Mouse (Mus musculus): ENCODE data around the gene Nr2f6. TPM values are rescaled to one million over a fixed set of nuclear protein-coding genes. Genes with fewer than 3 reads are reported as not detected.

Nr2f6 gene
- total and polyA plus RNA-seq, 3 experiments, result 11.8 to 25.2 (median 14.2) TPM

DNA sequence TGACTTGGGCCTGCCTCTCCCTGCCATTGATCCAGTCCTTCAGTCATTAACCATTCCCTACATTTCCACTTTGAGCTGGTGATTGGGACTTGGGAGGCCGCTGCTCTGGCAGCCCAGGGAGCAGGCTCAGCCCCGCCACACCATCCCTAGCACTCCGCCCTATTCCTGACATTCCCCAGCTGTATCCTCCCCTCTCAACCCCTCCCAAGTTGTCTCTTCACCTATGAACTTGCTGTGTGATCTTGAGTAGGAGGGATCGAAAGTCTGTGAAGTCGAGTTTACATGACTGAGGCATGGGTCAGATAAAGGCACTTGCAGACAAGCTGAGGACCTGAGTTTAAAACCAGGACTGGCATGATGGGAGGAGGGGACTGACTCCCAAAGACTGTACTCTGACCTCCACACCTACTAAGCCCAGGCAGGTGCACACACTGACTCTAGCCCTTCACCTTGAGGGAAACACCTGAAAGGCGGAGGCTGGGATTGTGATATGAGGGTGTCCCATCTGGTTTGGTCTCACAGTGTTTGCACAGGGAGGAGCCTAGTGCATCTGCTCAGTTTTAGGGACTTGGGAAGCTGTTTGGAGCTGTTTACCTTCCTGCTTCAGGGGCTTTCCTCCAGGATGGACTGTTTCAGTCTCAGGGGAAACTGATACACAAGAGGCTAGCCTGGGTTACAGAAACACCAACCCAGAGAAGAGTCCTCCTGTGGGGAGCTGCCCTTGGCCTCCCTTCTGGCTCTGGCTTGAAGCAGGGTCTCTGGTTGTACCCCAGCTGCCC is 21.5 kb upstream of the Nr2f6 start:
- Histone ChIP-seq H3K4me2 (ENCODE audit: insufficient read depth, low read depth, poor library complexity, severe bottlenecking) (no peak overlapping the region), H3K9ac (ENCODE audit: insufficient read depth, low read depth) (no peak overlapping the region), H3K27ac (ENCODE audit: insufficient read depth, low read depth) (no peak overlapping the region), H3K27me3 (replicated peaks) (no peaks in the 10 kb centered on the region), H3K36me3 (replicated peaks in 1 of 2; ENCODE audit: control insufficient read depth in 1 of 2, insufficient read depth in 1 of 2, low read length in 1 of 2) (peaks cover 40 to 69% of the 10 kb centered on the region in 2 experiments), H3K79me2 (replicated peaks; ENCODE audit: control insufficient read depth, extremely low read depth, insufficient read depth, poor library complexity, severe bottlenecking) (peaks cover 7% of the 10 kb centered on the region; the same call in 1 of the 2 replicates), H3K9me3 (replicated peaks; ENCODE audit: low read length) (no peaks in the 10 kb centered on the region), H3K4me1 (ENCODE audit: control insufficient read depth in 1 of 2, insufficient read depth in 2 of 2) (peaks cover 9 to 36% of the 10 kb centered on the region in 2 experiments), H3K4me3 (replicated peaks in 1 of 3; ENCODE audit: low read depth in 2 of 3, low read length in 2 of 3, poor library complexity in 1 of 3) (no peak overlapping the region)
- no peak for TF ChIP-seq CHD2 (IDR thresholded peaks at IDR 0.05; ENCODE audit: low read length)
- DNase-seq (ENCODE audit: extremely low read depth), result no peak
- dilution Hi-C loops (cut with MboI; ENCODE audit: extremely low pct_ligation_motif_present, extremely low pct_unique_long_range_greater_than_20kb, low sequenced_read_pairs), result no loop called here
- in situ Hi-C loops (cut with MboI; ENCODE audit: low pct_ligation_motif_present, low pct_unique_long_range_greater_than_20kb, low sequenced_read_pairs), result no loop called here

- Histone ChIP-seq H3K27me3 (replicated peaks) (no peaks in the 10 kb centered on the region), H3K27ac (ENCODE audit: insufficient read depth, low read depth) (no peak overlapping the region), H3K79me2 (replicated peaks; ENCODE audit: control insufficient read depth, extremely low read depth, insufficient read depth, poor library complexity, severe bottlenecking) (peaks cover 8% of the 10 kb centered on the region; the same call in 1 of the 2 replicates), H3K4me3 (replicated peaks in 1 of 3; ENCODE audit: low read depth in 2 of 3, low read length in 2 of 3, poor library complexity in 1 of 3) (no peak overlapping the region), H3K36me3 (replicated peaks in 1 of 2; ENCODE audit: control insufficient read depth in 1 of 2, insufficient read depth in 1 of 2, low read length in 1 of 2) (peaks cover 35 to 66% of the 10 kb centered on the region in 2 experiments), H3K4me1 (ENCODE audit: control insufficient read depth in 1 of 2, insufficient read depth in 2 of 2) (peaks cover 12 to 37% of the 10 kb centered on the region in 2 experiments), H3K9me3 (replicated peaks; ENCODE audit: low read length) (no peaks in the 10 kb centered on the region), H3K9ac (ENCODE audit: insufficient read depth, low read depth) (no peak overlapping the region), H3K4me2 (ENCODE audit: insufficient read depth, low read depth, poor library complexity, severe bottlenecking) (no peak overlapping the region)
- no peak for TF ChIP-seq MAFK (IDR thresholded peaks at IDR 0.05; ENCODE audit: insufficient replicate concordance, low read length)
- TF ChIP-seq TBP (conservative IDR thresholded peaks at IDR 0.05; ENCODE audit: low read depth, low read length), result no peak
- no peak for TF ChIP-seq SMC3 (IDR thresholded peaks at IDR 0.05; ENCODE audit: low read depth, low read length)
- no peak for TF ChIP-seq E2F4 (IDR thresholded peaks at IDR 0.05; ENCODE audit: insufficient replicate concordance, low read depth, low read length)
- TF ChIP-seq CTCF (conservative IDR thresholded peaks at IDR 0.05 in 1 of 2, IDR thresholded peaks at IDR 0.05 in 1 of 2; ENCODE audit: low read depth in 2 of 2, low read length in 2 of 2), result no peak
- no peak for TF ChIP-seq MXI1 (IDR thresholded peaks at IDR 0.05; ENCODE audit: low read depth, low read length)
- no peak for TF ChIP-seq JUN (IDR thresholded peaks at IDR 0.05; ENCODE audit: insufficient read depth, low read depth, low read length)
- no peak for TF ChIP-seq CHD2 (IDR thresholded peaks at IDR 0.05; ENCODE audit: low read length)
- no peak for TF ChIP-seq BHLHE40 (IDR thresholded peaks at IDR 0.05; ENCODE audit: low read depth, low read length)
- no peak for TF ChIP-seq HCFC1 (IDR thresholded peaks at IDR 0.05; ENCODE audit: low read depth, low read length)
- in situ Hi-C loops (cut with MboI; ENCODE audit: low pct_ligation_motif_present, low pct_unique_long_range_greater_than_20kb, low sequenced_read_pairs) (no loop called here), dilution Hi-C loops (cut with MboI; ENCODE audit: extremely low pct_ligation_motif_present, extremely low pct_unique_long_range_greater_than_20kb, low sequenced_read_pairs) (no loop called here)
- DNase-seq (ENCODE audit: extremely low read depth), result no peak
Measured at GRCm38 (mm10) chr8:71402446-71402964, 20.7 kb upstream of the Nr2f6 start.

DNA sequence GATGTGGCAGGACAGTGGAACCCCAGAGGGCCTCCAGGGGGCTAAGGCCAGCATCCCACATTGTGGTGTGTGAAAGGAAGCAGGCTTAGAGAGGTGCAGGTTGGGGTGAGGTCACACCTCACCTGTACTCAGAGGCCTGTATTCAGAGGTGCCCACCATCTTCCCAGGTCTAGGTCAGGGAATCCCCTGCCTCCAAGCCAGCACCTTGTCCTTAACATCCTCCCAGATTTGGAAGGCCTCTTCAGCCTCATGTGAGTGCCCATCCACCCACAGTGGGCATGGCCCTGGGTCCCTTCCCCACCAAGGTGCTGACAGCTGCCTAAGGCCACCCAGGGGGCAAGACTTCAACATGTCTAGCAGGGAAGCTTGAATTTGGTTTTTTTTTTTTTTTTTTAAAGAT is 19.7 kb upstream of the Nr2f6 start:
- H3K9ac ChIP-seq (ENCODE audit: insufficient read depth, low read depth), result no peak overlapping the region
- no peak overlapping the region for H3K4me3 ChIP-seq (replicated peaks in 1 of 3; ENCODE audit: low read depth in 2 of 3, low read length in 2 of 3, poor library complexity in 1 of 3)
- H3K27ac ChIP-seq (ENCODE audit: insufficient read depth, low read depth), result no peak overlapping the region
- H3K4me2 ChIP-seq (ENCODE audit: insufficient read depth, low read depth, poor library complexity, severe bottlenecking), result no peak overlapping the region
- DNase-seq (ENCODE audit: extremely low read depth), result no peak
- dilution Hi-C loops (cut with MboI; ENCODE audit: extremely low pct_ligation_motif_present, extremely low pct_unique_long_range_greater_than_20kb, low sequenced_read_pairs) (no loop called here), in situ Hi-C loops (cut with MboI; ENCODE audit: low pct_ligation_motif_present, low pct_unique_long_range_greater_than_20kb, low sequenced_read_pairs) (no loop called here)
- no peaks in the 10 kb centered on the region for H3K9me3 ChIP-seq (replicated peaks; ENCODE audit: low read length)
- peaks cover 31 to 57% of the 10 kb centered on the region in 2 experiments for H3K36me3 ChIP-seq (replicated peaks in 1 of 2; ENCODE audit: control insufficient read depth in 1 of 2, insufficient read depth in 1 of 2, low read length in 1 of 2)
- peaks cover 12 to 31% of the 10 kb centered on the region in 2 experiments for H3K4me1 ChIP-seq (ENCODE audit: control insufficient read depth in 1 of 2, insufficient read depth in 2 of 2)
- H3K27me3 ChIP-seq (replicated peaks), result no peaks in the 10 kb centered on the region
- TF ChIP-seq JUND (conservative IDR thresholded peaks at IDR 0.05; ENCODE audit: low read depth, low read length) (no peak), CHD2 (IDR thresholded peaks at IDR 0.05; ENCODE audit: low read length) (no peak)
- peaks cover 9% of the 10 kb centered on the region; the same call in 1 of the 2 replicates for H3K79me2 ChIP-seq (replicated peaks; ENCODE audit: control insufficient read depth, extremely low read depth, insufficient read depth, poor library complexity, severe bottlenecking)
